Mouse (Mus musculus) CH12.LX (cell line): ENCODE measurements around the gene 1700003H04Rik.

Source experiments
- ZC3H11A ChIP-seq: IDR thresholded peaks from 2 replicates; pipeline ENCODE4 v1.6.1; 2012; ENCODE audit warnings: low read depth, mild to moderate bottlenecking, inconsistent platforms, low read length, improper control_type of control experiment
- ZKSCAN1 ChIP-seq: IDR thresholded peaks from 2 replicates; pipeline ENCODE4 v1.6.1; 2012; ENCODE audit warnings: low read depth, inconsistent platforms, low read length, improper control_type of control experiment, borderline replicate concordance

DNA sequence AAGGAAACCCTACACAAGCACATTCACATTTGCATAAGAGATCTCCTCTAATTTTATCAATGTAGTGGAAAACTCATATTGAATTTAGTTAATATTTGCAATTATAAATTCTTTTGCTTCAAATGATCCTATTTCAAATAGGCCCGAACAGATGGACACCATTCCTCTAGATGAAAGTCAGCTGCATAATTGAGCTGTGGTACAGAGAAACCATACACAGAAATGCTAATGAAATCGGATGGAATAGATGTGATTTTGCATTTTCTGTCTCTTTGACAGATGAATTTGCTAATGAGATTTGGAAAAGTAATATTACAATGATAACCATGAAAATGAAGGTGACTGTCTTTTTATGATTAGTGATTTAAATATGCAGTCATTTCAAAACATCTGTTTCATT lies 62.1 kb downstream of the 1700003H04Rik start:
- TF ChIP-seq ZKSCAN1: no peak
- no peak for TF ChIP-seq ZC3H11A
